Mouse (Mus musculus) forebrain, embryonic 16.5 days (tissue): ENCODE measurements around the gene Dmrt3. TPM values are rescaled to one million over a fixed set of nuclear protein-coding genes. Genes with fewer than 3 reads are reported as not detected.

ENCODE experiments used
- ATAC-seq: fragments of 200-750 bp; cut with Nextera tagmentation; 2 replicates; pipeline ENCODE4 v1.8.0; 2017; ENCODE audit warnings: mild to moderate bottlenecking, moderate library complexity
- H3K27ac ChIP-seq: fragments of 300-500 bp; sonication (generic); 2 replicates; pipeline ENCODE4 v1.5.1; 2014; ENCODE audit warnings: low read length, control low read depth
- H3K27me3 ChIP-seq: fragments of 300-500 bp; sonication (generic); replicated peaks from 2 replicates; pipeline ENCODE4 v1.6.1; 2014; ENCODE audit warnings: low read length; ENCODE audit not compliant: control insufficient read depth, insufficient read depth
- H3K36me3 ChIP-seq: fragments of 300-500 bp; sonication (generic); 2 replicates; pipeline ENCODE4 v1.6.1; 2014; ENCODE audit not compliant: control insufficient read depth, insufficient read depth
- H3K4me1 ChIP-seq: fragments of 300-500 bp; sonication (generic); replicated peaks from 2 replicates; pipeline ENCODE4 v1.6.1; 2014; ENCODE audit warnings: low read length; ENCODE audit not compliant: control insufficient read depth, insufficient read depth
- H3K4me2 ChIP-seq: fragments of 300-500 bp; sonication (generic); 2 replicates; pipeline ENCODE4 v1.6.1; 2014; ENCODE audit warnings: mild to moderate bottlenecking, low read length, control low read depth
- H3K4me3 ChIP-seq: fragments of 300-500 bp; sonication (generic); replicated peaks from 2 replicates; pipeline ENCODE4 v1.5.1; 2014; ENCODE audit warnings: mild to moderate bottlenecking, low read length, control low read depth
- H3K9ac ChIP-seq: fragments of 300-500 bp; sonication (generic); replicated peaks from 2 replicates; pipeline ENCODE4 v1.6.1; 2014; ENCODE audit warnings: low read depth, low read length, control low read depth
- H3K9me3 ChIP-seq: fragments of 300-500 bp; sonication (generic); 2 replicates; pipeline ENCODE4 v1.6.1; 2016; ENCODE audit warnings: low read length; ENCODE audit not compliant: control insufficient read depth
- WGBS: fragments of 180-500 bp; shearing (Covaris S2); extraction: QIAGEN DNeasy Blood & Tissue Kit; methylation state at CpG from one replicate; pipeline ENCODE4 v1.1.7; 2014; 5-methylcytosine and 5-hydroxymethylcytosine counted together
- polyA plus RNA-seq: library from polyadenylated mRNA; unstranded; fragments of >200 nt; fragmentation: Nextera tagmentation; extraction: Ambion mirVana; gene quantifications from 2 replicates; pipeline ENCODE4 v1.2.1, GENCODE M21; 2015

Dmrt3 gene
- polyA plus RNA-seq, 1 experiment from 2014 or later: 1.7 TPM

DNA sequence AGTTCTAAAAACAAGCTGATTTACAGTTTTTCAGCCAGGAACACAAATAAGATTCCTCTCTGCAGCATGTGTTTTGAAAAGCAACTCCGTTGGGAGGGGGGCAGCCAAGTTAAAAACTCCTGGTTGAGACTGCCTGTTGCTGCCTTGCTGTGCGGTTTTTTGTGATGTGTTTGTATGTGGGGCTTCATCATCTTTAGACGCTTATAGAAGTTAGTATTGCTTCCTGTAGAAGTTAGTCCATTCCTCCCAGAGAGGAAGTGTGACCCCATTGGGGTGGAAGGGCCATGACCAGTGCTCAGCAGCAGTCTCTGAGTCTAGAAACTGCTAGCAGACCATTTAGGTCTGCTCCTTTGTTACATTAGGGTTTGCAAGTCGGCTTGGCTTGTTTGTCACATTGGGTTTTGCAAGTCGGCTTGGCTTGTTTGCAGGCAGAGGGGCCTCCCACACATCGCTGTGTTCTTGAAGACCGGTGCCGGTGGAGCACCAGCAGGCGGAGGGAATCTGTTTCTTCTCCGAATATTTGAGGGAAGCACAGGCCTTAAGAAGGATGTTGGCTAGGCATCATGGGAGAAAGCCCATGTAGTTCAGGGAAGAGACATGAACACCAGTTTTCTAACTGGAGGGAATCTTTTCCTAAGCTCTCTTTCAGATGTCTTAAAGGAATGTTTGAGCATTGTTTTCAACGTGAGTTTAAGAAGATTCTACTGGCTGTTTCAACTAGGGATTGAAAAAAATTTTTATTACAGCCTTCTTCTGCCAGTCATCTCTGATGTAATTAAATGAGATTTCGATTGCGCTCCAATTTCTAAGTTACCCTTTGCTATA is 3.6 kb downstream of the Dmrt3 start:
- H3K27ac ChIP-seq: no peak overlapping the region
- H3K9me3 ChIP-seq: no peaks in the 10 kb centered on the region
- H3K36me3 ChIP-seq: no peaks in the 10 kb centered on the region
- H3K4me1 ChIP-seq: peaks cover 14% of the 10 kb centered on the region
- H3K27me3 ChIP-seq: peaks cover 23% of the 10 kb centered on the region
- no peak for ATAC-seq
- H3K4me2 ChIP-seq: 0 out of 2 replicates have a peak overlapping the region, but pooled peaks have one; percentile 1
- no peak overlapping the region for H3K9ac ChIP-seq
- whole genome bisulfite sequencing: 9% methylated on average over 13 of the region's 13 CpGs
- H3K4me3 ChIP-seq: no peak overlapping the region

DNA sequence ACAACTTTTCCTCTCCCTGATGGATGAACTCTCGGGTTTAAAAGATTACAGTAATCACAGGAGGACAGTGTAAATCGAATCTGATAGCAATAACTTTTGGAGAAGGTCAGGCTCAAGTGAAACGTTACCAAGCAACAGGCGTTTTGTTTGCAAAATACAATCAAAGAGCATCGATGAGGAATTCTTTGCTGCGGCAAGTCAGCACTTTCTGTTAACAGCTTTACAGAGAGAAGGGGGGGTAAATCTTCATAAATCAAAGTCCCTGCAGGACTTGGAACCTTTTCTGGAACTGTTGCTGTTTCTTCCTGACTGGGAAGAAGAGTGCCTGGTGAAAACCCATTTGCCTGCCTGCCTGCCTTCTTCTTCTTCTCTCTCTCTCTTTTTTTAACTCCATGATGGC is 5.8 kb downstream of the Dmrt3 start:
- Histone ChIP-seq H3K27me3 (peaks cover 24% of the 10 kb centered on the region), H3K4me3 (no peak overlapping the region)

DNA sequence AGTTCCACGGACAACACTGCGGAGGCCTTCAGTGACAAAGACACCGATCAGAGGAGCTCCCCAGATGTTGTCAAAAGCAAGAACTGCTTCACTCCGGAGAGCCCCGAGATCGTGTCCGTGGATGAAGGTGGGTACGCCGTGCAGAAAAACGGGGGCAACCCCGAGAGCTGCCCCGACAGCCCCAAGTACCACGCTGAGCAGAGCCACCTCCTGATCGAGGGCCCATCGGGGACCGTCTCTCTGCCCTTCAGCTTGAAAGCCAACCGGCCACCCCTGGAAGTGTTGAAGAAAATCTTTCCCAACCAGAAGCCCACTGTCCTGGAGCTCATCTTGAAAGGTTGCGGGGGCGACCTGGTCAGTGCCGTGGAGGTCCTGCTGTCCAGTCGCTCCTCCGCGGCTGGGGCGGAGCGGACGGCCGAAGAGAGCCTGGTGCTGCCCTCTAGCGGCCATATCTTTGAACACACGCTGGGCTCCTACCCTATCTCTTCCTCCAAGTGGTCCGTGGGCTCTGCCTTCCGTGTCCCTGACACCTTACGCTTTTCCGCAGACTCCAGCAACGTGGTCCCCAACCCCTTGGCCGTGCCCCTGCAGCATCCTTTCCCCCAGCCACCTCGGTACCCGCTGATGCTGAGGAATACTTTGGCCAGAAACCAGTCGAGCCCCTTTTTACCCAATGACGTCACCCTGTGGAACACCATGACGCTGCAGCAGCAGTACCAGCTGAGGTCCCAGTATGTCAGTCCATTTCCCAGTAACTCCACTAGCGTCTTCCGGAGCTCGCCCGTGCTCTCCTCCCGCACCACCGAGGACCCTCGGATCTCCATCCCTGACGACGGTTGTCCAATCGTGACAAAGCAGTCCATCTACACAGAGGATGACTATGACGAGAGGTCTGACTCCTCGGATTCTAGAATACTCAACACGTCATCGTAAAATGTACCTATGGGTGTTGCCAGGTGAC is 12.5 kb downstream of the Dmrt3 start:
- Histone ChIP-seq H3K36me3 (no peaks in the 10 kb centered on the region), H3K9me3 (no peaks in the 10 kb centered on the region), H3K4me1 (peaks cover 4% of the 10 kb centered on the region), H3K27ac (no peak overlapping the region), H3K4me2 (peak overlapping the region; percentile 51), H3K27me3 (peaks cover 4% of the 10 kb centered on the region; the same call in 1 of the 2 replicates), H3K9ac (0 out of 2 replicates have a peak overlapping the region, but pooled peaks have one; percentile 19), H3K4me3 (peak overlapping the region; percentile 38)
- ATAC-seq: peak; percentile 69
- WGBS: 37% methylated on average over 54 of the region's 54 CpGs

More for the DNA sequence above, 5.8 kb downstream of the Dmrt3 start:
- WGBS: 26% methylated on average over 6 of the region's 6 CpGs
- H3K36me3 ChIP-seq: no peaks in the 10 kb centered on the region
- H3K4me1 ChIP-seq: peaks cover 4% of the 10 kb centered on the region
- H3K27ac ChIP-seq: no peak overlapping the region
- H3K9ac ChIP-seq: no peak overlapping the region
- H3K4me2 ChIP-seq: no peak overlapping the region
- H3K9me3 ChIP-seq: no peaks in the 10 kb centered on the region
- ATAC-seq: no peak

DNA sequence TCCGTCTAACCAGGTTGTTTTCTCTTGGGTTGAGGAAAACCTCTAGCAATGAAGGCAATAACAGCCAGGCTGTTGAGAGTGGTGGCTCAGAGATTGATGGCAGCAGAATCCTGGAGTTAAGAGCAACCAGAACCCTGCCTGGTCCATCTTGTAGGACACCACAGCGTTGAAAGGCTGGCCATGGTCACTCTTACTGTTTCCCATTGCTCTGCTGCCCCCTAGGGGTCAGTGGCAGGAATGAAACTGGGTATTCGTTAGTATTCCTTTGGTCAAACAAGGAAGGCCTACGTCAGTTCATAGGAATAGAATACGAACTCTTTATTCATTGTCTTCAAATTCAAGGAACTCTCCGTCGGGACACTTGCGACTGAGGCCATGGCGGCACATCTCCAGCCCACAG is 18.4 kb downstream of the Dmrt3 start:
- ATAC-seq: peak; percentile 38; the same call in 1 of the 2 replicates
- 11% methylated on average over 9 of the region's 9 CpGs for WGBS
- H3K27ac ChIP-seq: no peak overlapping the region
- no peak overlapping the region for H3K9ac ChIP-seq
- H3K4me2 ChIP-seq: no peak overlapping the region
- H3K4me1 ChIP-seq: no peaks in the 10 kb centered on the region
- H3K27me3 ChIP-seq: peaks cover 3% of the 10 kb centered on the region; the same call in 1 of the 2 replicates
- no peaks in the 10 kb centered on the region for H3K9me3 ChIP-seq
- H3K4me3 ChIP-seq: no peak overlapping the region
- H3K36me3 ChIP-seq: no peaks in the 10 kb centered on the region

DNA sequence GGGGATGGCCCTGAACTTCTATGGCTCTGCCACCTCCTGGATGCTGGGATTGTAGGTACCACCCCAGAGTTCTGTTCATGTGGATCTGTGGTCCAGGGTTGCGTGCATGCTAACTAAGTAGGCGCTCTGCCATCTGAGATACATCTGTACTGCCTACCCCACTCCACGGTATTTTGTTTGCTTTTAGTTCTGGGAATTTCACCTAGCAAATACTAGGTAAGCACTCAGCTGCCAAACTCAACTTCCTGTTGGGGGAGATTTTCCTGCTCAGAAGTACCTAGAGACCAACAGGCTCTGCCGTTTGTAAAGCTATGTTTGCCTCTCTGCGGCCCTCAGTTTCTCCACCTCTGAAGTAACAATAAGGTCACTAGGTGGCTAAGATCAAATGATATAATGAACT is 25.0 kb downstream of the Dmrt3 start:
- Histone ChIP-seq H3K36me3 (no peaks in the 10 kb centered on the region), H3K4me1 (no peaks in the 10 kb centered on the region), H3K4me2 (peak overlapping the region; percentile 52), H3K9me3 (no peaks in the 10 kb centered on the region), H3K4me3 (no peak overlapping the region), H3K9ac (no peak overlapping the region), H3K27me3 (no peaks in the 10 kb centered on the region), H3K27ac (no peak overlapping the region)
- WGBS: 88% methylated on average over 5 of the region's 5 CpGs
- ATAC-seq: no peak

DNA sequence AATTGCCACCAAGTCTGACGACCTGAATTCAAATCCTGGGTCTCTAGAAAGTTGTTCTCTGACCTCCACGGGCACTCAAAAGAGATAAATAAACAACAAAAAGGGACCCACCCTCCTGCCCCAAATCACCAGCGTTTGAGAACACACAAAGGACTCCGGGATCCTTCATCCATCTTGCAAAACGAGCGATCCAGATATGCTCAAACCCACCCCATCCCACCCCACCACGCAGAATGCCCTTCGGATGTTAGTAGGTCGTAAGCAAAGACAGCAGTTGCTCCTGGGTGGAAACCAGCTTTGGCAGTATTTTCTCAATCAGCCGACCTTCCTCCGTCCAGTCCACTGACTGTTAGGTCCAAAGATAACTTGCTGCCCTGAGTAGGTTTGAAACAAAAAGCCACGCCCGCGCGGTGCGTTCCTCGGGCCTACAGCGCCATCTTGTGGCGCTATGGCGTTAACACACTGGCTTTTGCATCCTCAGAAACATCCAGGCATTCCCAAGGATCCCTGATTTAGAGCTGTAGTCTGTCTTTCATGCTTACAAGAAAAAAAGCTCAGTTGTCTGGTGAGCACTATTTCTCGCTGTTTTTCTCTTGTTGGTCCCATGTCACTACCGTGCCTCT is 25.6 kb downstream of the Dmrt3 start:
- no peaks in the 10 kb centered on the region for H3K27me3 ChIP-seq
- no peaks in the 10 kb centered on the region for H3K9me3 ChIP-seq
- H3K4me1 ChIP-seq: no peaks in the 10 kb centered on the region
- H3K4me2 ChIP-seq: peak overlapping the region; percentile 52
- peak; percentile 89 for ATAC-seq
- no peaks in the 10 kb centered on the region for H3K36me3 ChIP-seq
- H3K4me3 ChIP-seq: peak overlapping the region; percentile 43
- WGBS: 10% methylated on average over 22 of the region's 22 CpGs
- no peak overlapping the region for H3K27ac ChIP-seq
- H3K9ac ChIP-seq: peak overlapping the region; percentile 43

DNA sequence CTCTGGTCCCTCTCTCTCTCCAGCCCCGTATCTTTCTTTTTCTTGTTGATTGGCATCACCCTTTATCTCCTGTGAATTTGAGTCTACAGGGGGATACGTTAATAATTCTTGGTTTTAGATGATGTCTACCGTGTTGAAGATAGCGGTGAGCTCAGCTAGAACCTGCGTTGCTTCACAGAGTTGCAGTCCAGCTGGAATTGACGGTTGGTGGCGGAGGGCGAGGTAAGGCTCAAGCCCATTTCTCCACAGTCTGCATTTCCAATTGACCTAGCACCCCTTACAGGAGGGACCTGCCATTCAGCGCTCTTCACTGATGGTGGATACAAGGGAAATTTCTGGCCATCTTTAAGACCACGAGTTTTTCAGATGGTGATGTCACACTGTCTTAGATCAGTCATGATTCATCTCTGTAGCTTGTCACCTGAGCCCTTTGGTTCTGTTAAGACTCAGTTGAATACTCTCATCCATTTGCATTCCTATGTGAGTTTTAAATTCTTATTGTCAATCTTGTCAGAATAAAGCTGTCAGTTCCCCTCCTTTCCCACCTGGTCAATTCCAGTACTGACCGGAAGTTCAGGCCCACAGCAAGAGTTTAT is 28.8 kb downstream of the Dmrt3 start:
- H3K4me3 ChIP-seq: no peak overlapping the region
- no peak overlapping the region for H3K9ac ChIP-seq
- 77% methylated on average over 11 of the region's 11 CpGs for WGBS
- H3K27ac ChIP-seq: no peak overlapping the region
- no peaks in the 10 kb centered on the region for H3K36me3 ChIP-seq
- H3K9me3 ChIP-seq: no peaks in the 10 kb centered on the region
- no peaks in the 10 kb centered on the region for H3K27me3 ChIP-seq
- H3K4me1 ChIP-seq: no peaks in the 10 kb centered on the region
- H3K4me2 ChIP-seq: no peak overlapping the region
- ATAC-seq: no peak

DNA sequence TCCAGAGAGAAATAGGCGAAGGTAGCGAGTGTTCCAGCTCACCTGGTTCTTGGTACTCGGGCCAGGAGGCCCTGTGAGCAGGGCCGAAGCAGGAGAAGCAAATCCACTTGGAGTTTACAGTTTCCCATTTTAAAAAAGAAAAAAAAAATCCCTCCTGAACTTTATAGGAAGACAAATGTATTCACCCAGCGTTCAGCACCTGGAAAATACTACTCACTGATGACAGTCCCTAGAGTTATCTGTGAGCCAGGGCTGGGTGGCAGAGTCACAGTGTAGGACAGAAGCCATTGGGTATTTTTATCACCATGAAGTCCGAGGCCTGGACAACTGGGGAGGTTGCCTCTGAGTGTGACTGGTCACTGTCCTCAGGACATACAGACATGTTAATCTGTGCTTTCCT is 31.7 kb downstream of the Dmrt3 start:
- H3K9ac ChIP-seq: no peak overlapping the region
- H3K4me2 ChIP-seq: no peak overlapping the region
- 88% methylated on average over 6 of the region's 6 CpGs for WGBS

More for the DNA sequence above, 31.7 kb downstream of the Dmrt3 start:
- Histone ChIP-seq H3K9me3 (no peaks in the 10 kb centered on the region), H3K27me3 (no peaks in the 10 kb centered on the region), H3K36me3 (no peaks in the 10 kb centered on the region), H3K27ac (no peak overlapping the region), H3K4me3 (no peak overlapping the region), H3K4me1 (no peaks in the 10 kb centered on the region)
- ATAC-seq: no peak
